Mouse (Mus musculus): Measurements from ENCODE around the gene Slc29a2. TPM values are rescaled to one million over a fixed set of nuclear protein-coding genes. Genes with fewer than 3 reads are reported as not detected.

Gene Slc29a2
- polyA plus RNA-seq (2012; rRNA removed; ENCODE audit: low replicate concordance): 8.9 and 19.4 TPM in 2 replicates

DNA sequence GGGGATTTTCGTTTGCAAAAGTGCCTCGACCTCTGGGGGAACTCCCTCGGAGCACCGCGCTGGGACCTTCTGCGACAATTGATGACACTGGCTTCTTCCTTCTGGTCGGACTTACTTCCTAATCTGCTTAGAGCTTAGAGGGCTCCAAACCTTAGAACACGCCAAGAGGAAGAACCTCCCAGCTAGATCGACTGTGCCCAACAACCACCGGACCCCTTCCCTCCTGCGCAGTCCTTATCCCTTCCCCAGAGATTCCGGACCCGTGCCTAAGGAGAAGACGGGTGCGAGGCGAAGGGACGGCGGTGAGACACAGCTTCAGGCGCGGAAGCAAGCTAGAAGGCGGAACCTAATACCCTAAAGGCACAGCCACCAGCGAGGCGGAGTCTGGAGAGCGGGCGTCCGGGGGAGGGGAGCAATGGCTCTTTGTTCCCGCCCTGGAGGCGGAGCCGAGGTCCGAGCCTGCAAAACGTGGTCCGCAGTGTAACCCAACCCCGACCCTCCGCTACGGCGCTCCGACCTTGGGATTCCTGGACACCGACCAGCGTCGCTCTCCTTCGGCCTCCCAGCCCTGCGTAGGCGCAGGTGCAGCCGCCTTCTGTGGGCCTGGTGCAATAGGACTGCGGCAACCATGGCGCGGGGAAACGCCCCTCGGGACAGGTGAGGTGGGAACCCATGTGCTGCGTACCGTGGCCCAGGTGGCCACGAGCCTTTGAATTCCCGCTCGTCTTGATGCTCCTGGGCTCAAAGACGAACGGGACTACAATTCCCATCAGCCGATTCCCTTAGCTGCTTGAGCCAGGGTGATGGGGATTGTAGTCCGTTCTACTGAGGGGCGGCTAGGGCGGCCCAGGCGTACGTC lies at the start of gene Slc29a2:
TSS of gene Slc29a2 (plus strand) at position 240 of the 859 bp plus-strand sequence.

DNA sequence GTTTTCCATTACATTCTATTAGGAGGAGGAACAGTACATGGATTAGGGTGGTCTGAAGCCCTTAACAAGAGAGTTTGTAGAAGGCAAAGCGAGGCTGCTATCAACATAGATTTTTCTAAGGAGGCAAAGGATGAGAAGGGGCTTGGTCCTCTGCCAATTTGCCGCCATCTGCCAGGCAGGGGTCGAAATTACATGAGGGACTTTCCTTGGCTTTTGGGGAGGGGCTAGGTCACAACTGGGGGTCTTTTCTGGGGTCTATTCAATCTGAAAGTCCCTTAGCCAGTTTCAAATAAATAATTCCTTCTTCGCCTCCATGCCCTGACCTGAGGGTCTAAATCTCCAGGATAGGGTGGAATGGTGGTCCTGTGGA lies 33.4 kb upstream of the Slc29a2 start, which contains the start of gene Npas4:
TSS of gene Npas4 (minus strand) at position 61 of the 370 bp plus-strand sequence.

DNA sequence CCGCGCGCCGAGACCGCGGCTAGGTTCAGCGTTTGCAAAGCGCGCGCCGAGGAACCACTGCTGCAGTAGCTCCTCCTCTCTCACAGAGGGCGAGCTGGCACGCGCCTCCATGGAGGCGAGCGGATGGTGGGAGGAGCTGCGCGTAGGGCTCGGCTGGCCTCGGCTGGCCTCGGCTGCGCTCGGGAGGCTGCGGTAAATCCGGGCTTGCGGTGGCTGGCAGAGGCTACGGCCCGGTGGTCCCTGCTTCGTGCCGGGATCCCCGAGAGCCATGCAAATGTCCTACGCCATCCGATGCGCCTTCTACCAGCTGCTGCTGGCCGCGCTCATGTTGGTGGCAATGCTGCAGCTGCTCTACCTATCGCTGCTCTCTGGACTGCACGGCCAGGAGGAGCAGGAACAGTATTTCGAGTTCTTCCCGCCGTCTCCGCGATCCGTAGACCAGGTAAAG lies 15.1 kb downstream of the Slc29a2 start, which contains the start of the genes B4gat1 and AC124502.3:
TSS of gene B4gat1 (plus strand) at position 118 of the 448 bp plus-strand sequence.
TSS of gene AC124502.3 (plus strand) at position 183 of the 448 bp plus-strand sequence.

DNA sequence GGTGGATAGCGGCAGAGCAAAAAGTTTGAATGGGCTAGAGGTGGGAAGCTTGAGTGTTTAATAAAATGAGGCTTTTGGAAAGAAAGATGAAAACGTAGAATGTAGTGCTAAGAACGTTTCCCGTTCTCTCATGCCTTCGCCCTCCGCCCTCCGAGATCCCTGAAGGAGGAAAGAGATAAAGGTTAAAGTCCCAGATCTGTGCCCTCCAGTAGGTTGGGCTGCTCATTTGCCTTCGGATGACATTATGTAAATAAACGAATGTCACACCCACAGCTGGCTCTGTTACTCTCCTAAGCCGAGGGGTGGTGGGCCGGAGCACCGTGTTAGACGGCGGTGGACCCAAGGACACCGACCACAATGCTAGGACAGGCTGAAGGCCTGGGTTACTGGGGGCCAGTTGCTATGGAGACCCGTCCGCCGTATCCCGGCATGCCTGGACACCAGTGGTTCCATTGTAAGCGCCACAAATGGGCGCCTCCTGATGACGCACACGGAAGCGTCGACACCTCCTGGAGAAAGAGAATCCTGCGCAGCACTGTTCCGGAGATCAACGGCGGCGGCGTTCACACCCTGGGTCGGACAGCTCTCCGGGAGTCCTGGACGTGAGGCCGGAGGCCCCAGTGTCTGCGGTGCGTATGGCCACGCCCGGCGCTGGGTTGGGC lies 17.3 kb downstream of the Slc29a2 start, which contains the start of gene Brms1:
TSS of gene Brms1 (plus strand) at position 493 of the 662 bp plus-strand sequence.

DNA sequence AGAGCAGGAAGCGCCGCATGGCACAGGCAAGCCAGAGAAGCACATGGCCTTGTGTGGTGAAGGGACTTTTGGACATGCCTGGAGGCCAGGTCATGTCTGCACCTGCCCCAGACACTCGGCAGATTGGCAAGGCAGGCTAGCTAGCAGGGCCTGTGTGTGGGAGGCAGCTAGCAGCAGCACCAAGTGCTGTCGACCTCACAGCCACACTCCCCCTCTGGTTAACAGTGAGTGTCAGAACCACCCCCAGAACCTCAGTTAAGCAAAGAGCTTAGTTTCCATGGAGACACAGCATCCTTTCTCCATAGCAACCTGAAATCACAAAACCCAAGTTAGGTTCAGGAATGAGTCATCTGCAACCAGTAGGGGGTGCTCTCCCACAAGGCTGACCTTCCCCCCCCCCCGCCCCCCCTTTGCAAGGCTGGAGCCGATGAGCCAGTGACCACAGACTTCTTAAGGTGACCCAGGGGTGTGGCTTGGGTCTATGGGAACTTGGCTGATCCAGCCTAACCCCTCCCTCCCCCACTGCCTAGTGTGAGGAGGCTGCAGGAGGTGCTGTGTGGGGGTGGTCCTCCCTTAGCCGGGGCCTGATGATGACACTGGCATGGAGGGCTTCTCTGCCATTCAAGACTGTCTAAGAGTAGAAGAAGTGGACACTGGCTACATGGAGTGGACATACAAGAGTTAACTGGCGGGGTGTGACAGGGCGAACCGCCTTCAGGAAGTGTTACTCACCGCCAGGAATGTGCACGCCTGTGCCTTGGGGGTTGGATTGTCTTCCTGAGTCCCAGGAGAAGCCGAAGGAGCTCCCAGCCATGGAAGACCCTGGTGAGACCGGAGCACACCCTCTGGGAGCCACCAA lies 26.6 kb downstream of the Slc29a2 start, which contains the start of gene Rin1:
TSS of gene Rin1 (plus strand) at position 435 of the 859 bp plus-strand sequence.

DNA sequence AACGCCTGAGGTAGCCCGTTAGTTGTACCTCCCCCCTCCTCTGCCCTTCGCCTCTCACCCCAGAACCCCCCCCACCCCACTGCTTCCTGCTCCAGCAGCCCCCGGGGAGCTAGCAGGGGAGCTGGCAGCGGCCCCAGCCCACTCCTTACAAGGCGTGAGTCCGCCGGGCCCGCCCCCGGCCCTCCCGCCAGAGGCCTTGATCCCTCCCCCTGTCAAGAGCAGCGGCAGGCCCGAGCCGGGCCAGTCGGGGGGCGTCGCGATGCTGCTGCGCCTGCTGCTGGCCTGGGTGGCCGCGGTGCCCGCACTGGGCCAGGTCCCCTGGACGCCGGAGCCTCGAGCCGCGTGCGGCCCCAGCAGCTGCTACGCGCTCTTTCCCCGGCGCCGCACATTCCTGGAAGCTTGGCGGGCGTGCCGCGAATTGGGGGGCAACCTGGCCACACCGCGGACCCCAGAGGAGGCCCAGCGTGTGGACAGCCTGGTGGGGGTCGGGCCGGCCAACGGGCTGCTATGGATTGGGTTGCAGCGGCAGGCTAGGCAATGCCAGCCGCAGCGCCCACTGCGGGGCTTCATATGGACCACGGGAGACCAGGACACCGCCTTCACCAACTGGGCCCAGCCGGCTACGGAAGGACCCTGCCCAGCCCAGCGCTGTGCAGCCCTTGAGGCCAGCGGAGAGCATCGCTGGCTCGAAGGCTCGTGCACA lies 44.4 kb downstream of the Slc29a2 start, which contains the start of gene Cd248:
TSS of gene Cd248 (plus strand) at position 212 of the 703 bp plus-strand sequence.

Other genes with a start within 250 kb of the Slc29a2 start
- gene Rbm4, start 230.0 kb upstream of the Slc29a2 start, polyA plus RNA-seq (2012; rRNA removed; ENCODE audit: low replicate concordance): 30.1 and 37.6 TPM in 2 replicates
- gene Gm21992, start 212.2 kb upstream of the Slc29a2 start, polyA plus RNA-seq (2012; rRNA removed; ENCODE audit: low replicate concordance): 16.6 and 27.0 TPM in 2 replicates
- 47.0 and 81.2 TPM in 2 replicates for gene Rbm14, start 212.2 kb upstream of the Slc29a2 start, polyA plus RNA-seq (2012; rRNA removed; ENCODE audit: low replicate concordance)
- gene Ccs, start 184.5 kb upstream of the Slc29a2 start, polyA plus RNA-seq (2012; rRNA removed; ENCODE audit: low replicate concordance): 28.5 and 29.5 TPM in 2 replicates
- 0.07 TPM in 1 of 2 replicates, not detected in the other for gene Ccdc87, start 184.5 kb upstream of the Slc29a2 start, polyA plus RNA-seq (2012; rRNA removed; ENCODE audit: low replicate concordance)
- gene Ctsf, start 168.7 kb upstream of the Slc29a2 start, polyA plus RNA-seq (2012; rRNA removed; ENCODE audit: low replicate concordance): 103 and 209 TPM in 2 replicates
- gene Actn3, start 146.0 kb upstream of the Slc29a2 start, polyA plus RNA-seq (2012; rRNA removed; ENCODE audit: low replicate concordance): 0.54 and 894 TPM in 2 replicates
- 29.8 and 33.4 TPM in 2 replicates for gene Zdhhc24, start 145.2 kb upstream of the Slc29a2 start, polyA plus RNA-seq (2012; rRNA removed; ENCODE audit: low replicate concordance)
- 2.7 and 4.2 TPM in 2 replicates for gene Bbs1, start 117.2 kb upstream of the Slc29a2 start, polyA plus RNA-seq (2012; rRNA removed; ENCODE audit: low replicate concordance)
- gene Dpp3, start 95.6 kb upstream of the Slc29a2 start, polyA plus RNA-seq (2012; rRNA removed; ENCODE audit: low replicate concordance): 87.1 and 105 TPM in 2 replicates
- 6.9 and 8.4 TPM in 2 replicates for gene Peli3, start 80.7 kb upstream of the Slc29a2 start, polyA plus RNA-seq (2012; rRNA removed; ENCODE audit: low replicate concordance)
- gene Mrpl11, start 61.7 kb upstream of the Slc29a2 start, polyA plus RNA-seq (2012; rRNA removed; ENCODE audit: low replicate concordance): 19.5 and 24.0 TPM in 2 replicates
- 0.47 and 0.59 TPM in 2 replicates for gene Npas4, start 33.5 kb upstream of the Slc29a2 start, polyA plus RNA-seq (2012; rRNA removed; ENCODE audit: low replicate concordance)
- gene B4gat1, start 15.0 kb downstream of the Slc29a2 start, polyA plus RNA-seq (2012; rRNA removed; ENCODE audit: low replicate concordance): 33.1 and 40.6 TPM in 2 replicates
- 0.11 and 0.20 TPM in 2 replicates for gene AC124502.3, start 15.0 kb downstream of the Slc29a2 start, polyA plus RNA-seq (2012; rRNA removed; ENCODE audit: low replicate concordance)
- 31.7 and 37.6 TPM in 2 replicates for gene Brms1, start 17.5 kb downstream of the Slc29a2 start, polyA plus RNA-seq (2012; rRNA removed; ENCODE audit: low replicate concordance)
- gene Rin1, start 26.6 kb downstream of the Slc29a2 start, polyA plus RNA-seq (2012; rRNA removed; ENCODE audit: low replicate concordance): 11.1 and 16.2 TPM in 2 replicates
- 119 and 148 TPM in 2 replicates for gene Cd248, start 44.2 kb downstream of the Slc29a2 start, polyA plus RNA-seq (2012; rRNA removed; ENCODE audit: low replicate concordance)
- gene Tmem151a, start 61.7 kb downstream of the Slc29a2 start, polyA plus RNA-seq (2012; rRNA removed; ENCODE audit: low replicate concordance): 0.20 and 0.41 TPM in 2 replicates
- 170 and 227 TPM in 2 replicates for gene Yif1a, start 64.7 kb downstream of the Slc29a2 start, polyA plus RNA-seq (2012; rRNA removed; ENCODE audit: low replicate concordance)
- gene Cnih2, start 74.7 kb downstream of the Slc29a2 start, polyA plus RNA-seq (2012; rRNA removed; ENCODE audit: low replicate concordance): 0.96 and 3.2 TPM in 2 replicates
- 267 and 345 TPM in 2 replicates for gene Rab1b, start 83.2 kb downstream of the Slc29a2 start, polyA plus RNA-seq (2012; rRNA removed; ENCODE audit: low replicate concordance)
- gene Klc2, start 94.7 kb downstream of the Slc29a2 start, polyA plus RNA-seq (2012; rRNA removed; ENCODE audit: low replicate concordance): 44.4 and 46.1 TPM in 2 replicates
- gene Pacs1, start 249.3 kb downstream of the Slc29a2 start, polyA plus RNA-seq (2012; rRNA removed; ENCODE audit: low replicate concordance): 40.7 and 52.1 TPM in 2 replicates